Mouse (Mus musculus): ENCODE results near the gene Hoxc10. TPM values are rescaled to one million over a fixed set of nuclear protein-coding genes. Genes with fewer than 3 reads are reported as not detected.

Gene Hoxc10
- total RNA-seq (2021): not detected

GRCm38 (mm10) chr15:102966776-102967311, at the start of gene Hoxc10:
Gene Hoxc10, plus strand, starts transcription at chr15:102966796.
- intact Hi-C loops (cut with DNase I): no loop called here
- DNase-seq (ENCODE audit: low spot score in 2 of 2): no peak

- intact Hi-C loops (cut with DNase I): no loop called here
- DNase-seq (ENCODE audit: low spot score in 2 of 2): no peak
These were observed 48.5 kb upstream of the Hoxc10 start for GRCm38 (mm10) chr15:102917972-102918572.

GRCm38 (mm10) chr15:102918611-102919265, 47.9 kb upstream of the Hoxc10 start:
- DNase-seq (ENCODE audit: low spot score in 2 of 2): no peak
- intact Hi-C loops (cut with DNase I): no loop called here

GRCm38 (mm10) chr15:102919336-102920180, 47.0 kb upstream of the Hoxc10 start:
- intact Hi-C loops (cut with DNase I): loop anchor here (10.0 kb wide), 1 partner anchor 115 kb away; no protein-coding TSS in a partner anchor
- DNase-seq (ENCODE audit: low spot score in 2 of 2): no peak

GRCm38 (mm10) chr15:102920619-102921018, 46.0 kb upstream of the Hoxc10 start:
- intact Hi-C loops (cut with DNase I): loop anchor here (10.0 kb wide), 1 partner anchor 114 kb away; no protein-coding TSS in a partner anchor
- no peak for DNase-seq (ENCODE audit: low spot score in 2 of 2)

- intact Hi-C loops (cut with DNase I): loop anchor here (10.0 kb wide), 1 partner anchor 113 kb away; no protein-coding TSS in a partner anchor
These were observed 45.3 kb upstream of the Hoxc10 start, which contains the start of gene Hoxc13 for GRCm38 (mm10) chr15:102921053-102922011. Gene Hoxc13, plus strand, starts transcription at chr15:102921103.

GRCm38 (mm10) chr15:102922012-102922362, 44.6 kb upstream of the Hoxc10 start:
- no peak for DNase-seq (ENCODE audit: low spot score in 2 of 2)
- intact Hi-C loops (cut with DNase I): loop anchor here (10.0 kb wide), 1 partner anchor 113 kb away; no protein-coding TSS in a partner anchor

More at GRCm38 (mm10) chr15:102921053-102922011, 45.3 kb upstream of the Hoxc10 start, which contains the start of gene Hoxc13:
- no peak for DNase-seq (ENCODE audit: low spot score in 2 of 2)

GRCm38 (mm10) chr15:102922636-102923500, 43.7 kb upstream of the Hoxc10 start:
- intact Hi-C loops (cut with DNase I): loop anchor here (10.0 kb wide), 1 partner anchor 112 kb away; no protein-coding TSS in a partner anchor
- DNase-seq (ENCODE audit: low spot score in 2 of 2): no peak

GRCm38 (mm10) chr15:102927032-102927645, 39.5 kb upstream of the Hoxc10 start:
- no peak for DNase-seq (ENCODE audit: low spot score in 2 of 2)
- intact Hi-C loops (cut with DNase I): loop anchor here (10.0 kb wide), 1 partner anchor 108 kb away; no protein-coding TSS in a partner anchor

- DNase-seq (ENCODE audit: low spot score in 2 of 2): no peak
- intact Hi-C loops (cut with DNase I): no loop called here
These were observed 34.8 kb upstream of the Hoxc10 start for GRCm38 (mm10) chr15:102931706-102932358.

GRCm38 (mm10) chr15:102934438-102934837, 32.2 kb upstream of the Hoxc10 start:
- intact Hi-C loops (cut with DNase I): no loop called here
- DNase-seq (ENCODE audit: low spot score in 2 of 2): no peak

GRCm38 (mm10) chr15:102934897-102935296, 31.7 kb upstream of the Hoxc10 start:
- no peak for DNase-seq (ENCODE audit: low spot score in 2 of 2)
- intact Hi-C loops (cut with DNase I): no loop called here

- intact Hi-C loops (cut with DNase I): no loop called here
- DNase-seq (ENCODE audit: low spot score in 2 of 2): no peak
These were observed 30.2 kb upstream of the Hoxc10 start, which contains the start of gene Hoxc12 for GRCm38 (mm10) chr15:102936279-102936972. Gene Hoxc12, plus strand, starts transcription at chr15:102936757.

GRCm38 (mm10) chr15:102937036-102937666, 29.4 kb upstream of the Hoxc10 start:
- DNase-seq (ENCODE audit: low spot score in 2 of 2): no peak
- intact Hi-C loops (cut with DNase I): no loop called here

GRCm38 (mm10) chr15:102939256-102940155, 27.1 kb upstream of the Hoxc10 start:
- DNase-seq (ENCODE audit: low spot score in 2 of 2): no peak
- intact Hi-C loops (cut with DNase I): no loop called here
